Mouse (Mus musculus) urinary bladder, postnatal 4 days (tissue): Measurements from ENCODE around the gene Gm20909.
"Not testable (repeated sequence)": the region's sequence is repeated elsewhere in the genome, so short reads cannot be mapped to it uniquely, and the experiment has no call there.

Experiments used
- DNase-seq, 2 experiments: peaks; one replicate each; pipeline ENCODE4 v3.0.0; 2021 to 2022; ENCODE audit warnings: low spot score in 2 of 2

Gm20909 gene

DNA sequence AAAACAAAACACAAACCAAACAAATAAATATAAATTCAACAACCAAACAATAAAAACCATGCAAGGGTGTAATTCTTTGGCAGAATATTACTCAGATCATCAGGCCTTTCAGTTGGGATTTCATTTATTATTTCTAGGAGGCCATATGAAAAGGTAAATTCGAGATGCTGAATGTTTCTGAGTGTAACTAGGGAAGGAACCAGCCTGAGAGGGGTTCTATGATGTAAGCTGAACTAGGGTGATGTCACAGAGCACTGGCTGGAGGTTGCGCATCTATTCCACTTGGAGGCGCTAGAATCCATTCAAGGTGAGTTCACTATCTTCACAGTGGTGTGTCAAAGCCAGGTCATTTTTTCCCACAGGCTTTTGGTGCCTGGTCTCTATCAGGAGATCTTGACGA, at the start of gene Gm20909:
Gene Gm20909 (plus strand): TSS at position 301 of the 400 bp plus-strand sequence.
- not testable (repeated sequence) for DNase-seq
